Mouse (Mus musculus) megakaryocyte, embryonic 14.5 days (primary cell): ENCODE results near the gene Erg28. TPM values are rescaled to one million over a fixed set of nuclear protein-coding genes. Genes with fewer than 3 reads are reported as not detected.

Experiments used
- H3K27me3 ChIP-seq: replicated peaks from 2 replicates; pipeline ENCODE3; 2012; ENCODE audit warnings: inconsistent platforms
- H3K36me3 ChIP-seq: replicated peaks from 2 replicates; pipeline ENCODE3; 2012; ENCODE audit warnings: low read length, inconsistent platforms, mixed read lengths
- H3K4me1 ChIP-seq: 2 replicates; pipeline ENCODE4 v1.6.1; 2012; ENCODE audit warnings: inconsistent platforms
- H3K4me3 ChIP-seq: replicated peaks from 2 replicates; pipeline ENCODE3; 2012; ENCODE audit warnings: moderate library complexity, mild to moderate bottlenecking, inconsistent platforms
- H3K9me3 ChIP-seq: 2 replicates; pipeline ENCODE4 v1.6.1; 2012; ENCODE audit warnings: inconsistent platforms
- FLI1 ChIP-seq: IDR thresholded peaks from 2 replicates; pipeline ENCODE4 v1.6.1; 2012; ENCODE audit warnings: low read length, inconsistent platforms, mixed read lengths
- GATA1 ChIP-seq: IDR thresholded peaks from 3 replicates; pipeline ENCODE4 v1.6.1; 2012; ENCODE audit warnings: mixed read lengths, low read length, inconsistent platforms, borderline replicate concordance
- polyA plus RNA-seq: library from polyadenylated mRNA; stranded (reverse); fragments of >175 nt; gene quantifications from 2 replicates; pipeline ENCODE4 v1.2.3, GENCODE M21; 2012; ENCODE audit warnings: low replicate concordance; ENCODE audit not compliant: insufficient read depth

Gene Erg28
- polyA plus RNA-seq, 1 experiment = 4.6 TPM

- Histone ChIP-seq H3K27me3 (no peaks in the 10 kb centered on the region), H3K4me1 (peaks cover 15% of the 10 kb centered on the region), H3K9me3 (no peaks in the 10 kb centered on the region), H3K4me3 (no peak overlapping the region), H3K36me3 (peaks cover 72% of the 10 kb centered on the region)
- no peak for TF ChIP-seq FLI1
Measured at GRCm38 (mm10) chr12:85853836-85854235, 29.5 kb upstream of the Erg28 start.

- no peaks in the 10 kb centered on the region for H3K27me3 ChIP-seq
- peaks cover 77% of the 10 kb centered on the region for H3K36me3 ChIP-seq
- TF ChIP-seq FLI1 (no peak), GATA1 (no peak)
- peaks cover 15% of the 10 kb centered on the region for H3K4me1 ChIP-seq
- H3K4me3 ChIP-seq = no peak overlapping the region
- no peaks in the 10 kb centered on the region for H3K9me3 ChIP-seq
Measured at GRCm38 (mm10) chr12:85850661-85851060, 26.3 kb upstream of the Erg28 start.

GRCm38 (mm10) chr12:85848164-85848958 is 24.0 kb upstream of the Erg28 start:
- peaks cover 8% of the 10 kb centered on the region for H3K4me1 ChIP-seq
- peaks cover 82% of the 10 kb centered on the region for H3K36me3 ChIP-seq

GRCm38 (mm10) chr12:85839371-85840000 is 15.1 kb upstream of the Erg28 start:
- TF ChIP-seq FLI1 (no peak), GATA1 (no peak)
- Histone ChIP-seq H3K9me3 (no peaks in the 10 kb centered on the region), H3K27me3 (no peaks in the 10 kb centered on the region), H3K4me1 (peaks cover 21% of the 10 kb centered on the region), H3K4me3 (no peak overlapping the region), H3K36me3 (peaks cover 72% of the 10 kb centered on the region)

More at GRCm38 (mm10) chr12:85848164-85848958, 24.0 kb upstream of the Erg28 start:
- TF ChIP-seq GATA1 (no peak), FLI1 (no peak)
- Histone ChIP-seq H3K27me3 (no peaks in the 10 kb centered on the region), H3K9me3 (no peaks in the 10 kb centered on the region), H3K4me3 (no peak overlapping the region)

- H3K9me3 ChIP-seq = no peaks in the 10 kb centered on the region
- no peaks in the 10 kb centered on the region for H3K27me3 ChIP-seq
- H3K36me3 ChIP-seq = peaks cover 70% of the 10 kb centered on the region
- no peak overlapping the region for H3K4me3 ChIP-seq
- peaks cover 21% of the 10 kb centered on the region for H3K4me1 ChIP-seq
- no peak for TF ChIP-seq FLI1
- TF ChIP-seq GATA1 = no peak
Measured at GRCm38 (mm10) chr12:85837765-85838164, 13.4 kb upstream of the Erg28 start.

GRCm38 (mm10) chr12:85834543-85834942 is 10.2 kb upstream of the Erg28 start:
- TF ChIP-seq FLI1 (no peak), GATA1 (no peak)
- Histone ChIP-seq H3K36me3 (peaks cover 75% of the 10 kb centered on the region), H3K4me3 (no peak overlapping the region), H3K4me1 (peaks cover 14% of the 10 kb centered on the region), H3K27me3 (no peaks in the 10 kb centered on the region), H3K9me3 (no peaks in the 10 kb centered on the region)

GRCm38 (mm10) chr12:85830691-85831090 is 6.3 kb upstream of the Erg28 start:
- no peaks in the 10 kb centered on the region for H3K27me3 ChIP-seq
- H3K36me3 ChIP-seq = peaks cover 82% of the 10 kb centered on the region
- H3K9me3 ChIP-seq = no peaks in the 10 kb centered on the region
- no peak overlapping the region for H3K4me3 ChIP-seq
- TF ChIP-seq FLI1 = no peak
- TF ChIP-seq GATA1 = no peak
- peaks cover 33% of the 10 kb centered on the region for H3K4me1 ChIP-seq

GRCm38 (mm10) chr12:85829866-85830265 is 5.5 kb upstream of the Erg28 start:
- Histone ChIP-seq H3K36me3 (peaks cover 75% of the 10 kb centered on the region), H3K4me3 (no peak overlapping the region), H3K27me3 (no peaks in the 10 kb centered on the region), H3K9me3 (no peaks in the 10 kb centered on the region), H3K4me1 (peaks cover 38% of the 10 kb centered on the region)
- no peak for TF ChIP-seq GATA1
- TF ChIP-seq FLI1 = no peak

GRCm38 (mm10) chr12:85828856-85829255 is 4.5 kb upstream of the Erg28 start:
- Histone ChIP-seq H3K36me3 (peaks cover 67% of the 10 kb centered on the region), H3K9me3 (no peaks in the 10 kb centered on the region), H3K4me1 (peaks cover 39% of the 10 kb centered on the region), H3K4me3 (no peak overlapping the region), H3K27me3 (no peaks in the 10 kb centered on the region)
- TF ChIP-seq FLI1 (no peak), GATA1 (no peak)

- H3K27me3 ChIP-seq = no peaks in the 10 kb centered on the region
- no peaks in the 10 kb centered on the region for H3K9me3 ChIP-seq
- peak overlapping the region; percentile 97 for H3K4me3 ChIP-seq
- peaks cover 54% of the 10 kb centered on the region for H3K36me3 ChIP-seq
- TF ChIP-seq GATA1 (no peak), FLI1 (no peak)
- H3K4me1 ChIP-seq = peaks cover 61% of the 10 kb centered on the region
Measured at GRCm38 (mm10) chr12:85825822-85826221, 1.5 kb upstream of the Erg28 start.

- peak overlapping the region; percentile 97 for H3K4me3 ChIP-seq
- peaks cover 56% of the 10 kb centered on the region for H3K36me3 ChIP-seq
- H3K27me3 ChIP-seq = no peaks in the 10 kb centered on the region
- H3K4me1 ChIP-seq = peaks cover 61% of the 10 kb centered on the region
- no peaks in the 10 kb centered on the region for H3K9me3 ChIP-seq
- no peak for TF ChIP-seq FLI1
- no peak for TF ChIP-seq GATA1
Measured at GRCm38 (mm10) chr12:85825361-85825760, 1.0 kb upstream of the Erg28 start.
